Mouse (Mus musculus) CD4-positive, CD25-positive, alpha-beta regulatory T cell, adult 2 months (primary cell): ENCODE results near the gene Papss2.

Experiments used
- DNase-seq: peaks from one replicate; pipeline ENCODE4 v3.0.0-alpha.2; 2012; ENCODE audit warnings: low read depth, low spot score

Gene Papss2

GRCm38 (mm10) chr19:32599436-32599835 lies 3.8 kb downstream of the Papss2 start:
- DNase-seq = no peak

- no peak for DNase-seq
These were observed 5.6 kb downstream of the Papss2 start for GRCm38 (mm10) chr19:32601033-32601770.

- no peak for DNase-seq
These were observed 7.9 kb downstream of the Papss2 start for GRCm38 (mm10) chr19:32603466-32603865.

GRCm38 (mm10) chr19:32604127-32604526 lies 8.5 kb downstream of the Papss2 start:
- DNase-seq = no peak

- DNase-seq = no peak
These were observed 9.1 kb downstream of the Papss2 start for GRCm38 (mm10) chr19:32604563-32605252.

GRCm38 (mm10) chr19:32606227-32606827 lies 10.7 kb downstream of the Papss2 start:
- no peak for DNase-seq

- no peak for DNase-seq
These were observed 11.4 kb downstream of the Papss2 start for GRCm38 (mm10) chr19:32607036-32607435.

GRCm38 (mm10) chr19:32611386-32612092 lies 15.9 kb downstream of the Papss2 start:
- no peak for DNase-seq

- no peak for DNase-seq
These were observed 18.6 kb downstream of the Papss2 start for GRCm38 (mm10) chr19:32614046-32614771.

GRCm38 (mm10) chr19:32614772-32615099 lies 19.1 kb downstream of the Papss2 start:
- no peak for DNase-seq

- DNase-seq = no peak
These were observed 21.1 kb downstream of the Papss2 start for GRCm38 (mm10) chr19:32616646-32617045.

GRCm38 (mm10) chr19:32619739-32620138 lies 24.1 kb downstream of the Papss2 start:
- DNase-seq = no peak

GRCm38 (mm10) chr19:32620859-32621445 lies 25.4 kb downstream of the Papss2 start:
- DNase-seq = peak; percentile 28

- no peak for DNase-seq
These were observed 26.6 kb downstream of the Papss2 start for GRCm38 (mm10) chr19:32622142-32622541.

- DNase-seq = peak; percentile 3
These were observed 31.3 kb downstream of the Papss2 start for GRCm38 (mm10) chr19:32626768-32627331.

GRCm38 (mm10) chr19:32627631-32628030 lies 32.0 kb downstream of the Papss2 start:
- no peak for DNase-seq

GRCm38 (mm10) chr19:32628572-32629132 lies 33.1 kb downstream of the Papss2 start:
- DNase-seq = no peak

- DNase-seq = no peak
These were observed 39.3 kb downstream of the Papss2 start for GRCm38 (mm10) chr19:32634916-32635315.

- no peak for DNase-seq
These were observed 42.0 kb downstream of the Papss2 start for GRCm38 (mm10) chr19:32637357-32638275.
